Mouse (Mus musculus): ENCODE measurements around the gene H2-Q1.
"Not testable (repeated sequence)": the region's sequence is repeated elsewhere in the genome, so short reads cannot be mapped to it uniquely, and the experiment has no call there.

The H2-Q1 gene

GRCm38 (mm10) chr17:35342711-35343476 lies 22.7 kb downstream of the H2-Q1 start:
- DNase-seq: no peak

GRCm38 (mm10) chr17:35347659-35348058 lies 27.5 kb downstream of the H2-Q1 start:
- DNase-seq: not testable (repeated sequence)

- DNase-seq: not testable (repeated sequence)
Observed at GRCm38 (mm10) chr17:35353275-35353674, 33.1 kb downstream of the H2-Q1 start.

GRCm38 (mm10) chr17:35354071-35354470 lies 33.9 kb downstream of the H2-Q1 start:
- no peak for DNase-seq

- no peak for DNase-seq
Observed at GRCm38 (mm10) chr17:35357086-35357485, 36.9 kb downstream of the H2-Q1 start.

GRCm38 (mm10) chr17:35358763-35359469 lies 38.7 kb downstream of the H2-Q1 start:
- no peak for DNase-seq

GRCm38 (mm10) chr17:35359470-35359862 lies 39.3 kb downstream of the H2-Q1 start:
- DNase-seq: no peak

Measured in kidney, adult 8-10 months (tissue).